Mouse (Mus musculus) kidney, adult 8-10 months (tissue): ENCODE data around the gene Inppl1.
A peak's percentile ranks its signal among the peaks of the same experiment; 100 is the strongest.

Source experiments
- DNase-seq, 2 experiments: peaks; one replicate each; pipeline ENCODE4 v3.0.0; 2022

Gene Inppl1

GRCm38 (mm10) chr7:101837154-101837605 is 849 bp downstream of the Inppl1 start:
- DNase-seq = peak; percentile 28 to 46

GRCm38 (mm10) chr7:101836271-101837153 is 1.5 kb downstream of the Inppl1 start:
- peak; percentile 43 to 63 for DNase-seq

- DNase-seq = no peak
These were observed 2.4 kb downstream of the Inppl1 start for GRCm38 (mm10) chr7:101835457-101836109.

GRCm38 (mm10) chr7:101834903-101835302 is 3.1 kb downstream of the Inppl1 start:
- DNase-seq = no peak

GRCm38 (mm10) chr7:101833916-101834584 is 4.0 kb downstream of the Inppl1 start:
- no peak for DNase-seq

GRCm38 (mm10) chr7:101833352-101833751 is 4.7 kb downstream of the Inppl1 start:
- DNase-seq = no peak

GRCm38 (mm10) chr7:101832372-101832771 is 5.7 kb downstream of the Inppl1 start:
- DNase-seq = no peak

- no peak for DNase-seq
These were observed 6.6 kb downstream of the Inppl1 start for GRCm38 (mm10) chr7:101831437-101831836.

- DNase-seq = no peak
These were observed 7.7 kb downstream of the Inppl1 start for GRCm38 (mm10) chr7:101830373-101830772.

GRCm38 (mm10) chr7:101823758-101824630 is 14.0 kb downstream of the Inppl1 start:
- peak; percentile 65 to 81 for DNase-seq

GRCm38 (mm10) chr7:101822836-101823757 is 14.9 kb downstream of the Inppl1 start:
- peak; percentile 52 to 54 for DNase-seq

- DNase-seq = peak; percentile 39 to 41
These were observed 16.2 kb downstream of the Inppl1 start for GRCm38 (mm10) chr7:101821571-101822501.

- DNase-seq = no peak
These were observed 17.6 kb downstream of the Inppl1 start for GRCm38 (mm10) chr7:101820295-101821030.

GRCm38 (mm10) chr7:101817861-101818401 is 20.1 kb downstream of the Inppl1 start, which contains the start of gene Phox2a:
Gene Phox2a, plus strand, starts transcription at chr7:101818313.
- DNase-seq = no peak

- DNase-seq = no peak
These were observed 61.0 kb downstream of the Inppl1 start for GRCm38 (mm10) chr7:101777053-101777452.

- DNase-seq = no peak
These were observed 65.3 kb downstream of the Inppl1 start for GRCm38 (mm10) chr7:101772687-101773086.
